Mouse (Mus musculus) forebrain, embryonic 13.5 days (tissue): ENCODE measurements around the gene Ankrd66. TPM values are rescaled to one million over a fixed set of nuclear protein-coding genes. Genes with fewer than 3 reads are reported as not detected.
"Not testable (repeated sequence)": the region's sequence is repeated elsewhere in the genome, so short reads cannot be mapped to it uniquely, and the experiment has no call there.

Experiments
- ATAC-seq: fragments of 200-750 bp; cut with Nextera tagmentation; 2 replicates; pipeline ENCODE4 v1.8.0; 2017
- H3K27ac ChIP-seq: fragments of 300-500 bp; sonication (generic); 2 replicates; pipeline ENCODE4 v1.5.1; 2015; ENCODE audit warnings: inconsistent platforms, mild to moderate bottlenecking, moderate library complexity
- H3K27me3 ChIP-seq: fragments of 300-500 bp; sonication (generic); 2 replicates; pipeline ENCODE4 v1.6.1; 2015; ENCODE audit warnings: mild to moderate bottlenecking, inconsistent platforms
- H3K36me3 ChIP-seq: fragments of 300-500 bp; sonication (generic); 2 replicates; pipeline ENCODE4 v1.6.1; 2015; ENCODE audit warnings: mild to moderate bottlenecking, inconsistent platforms; ENCODE audit not compliant: poor library complexity, severe bottlenecking
- H3K4me1 ChIP-seq: fragments of 300-500 bp; sonication (generic); 2 replicates; pipeline ENCODE4 v1.6.1; 2015; ENCODE audit warnings: inconsistent platforms
- H3K4me2 ChIP-seq: fragments of 300-500 bp; sonication (generic); 2 replicates; pipeline ENCODE4 v1.6.1; 2015; ENCODE audit warnings: inconsistent platforms, mild to moderate bottlenecking, moderate library complexity
- H3K4me3 ChIP-seq: fragments of 300-500 bp; sonication (generic); 2 replicates; pipeline ENCODE4 v1.5.1; 2015; ENCODE audit warnings: mild to moderate bottlenecking, inconsistent platforms
- H3K9ac ChIP-seq: fragments of 300-500 bp; sonication (generic); 2 replicates; pipeline ENCODE4 v1.6.1; 2015; ENCODE audit warnings: mild to moderate bottlenecking, inconsistent platforms
- H3K9me3 ChIP-seq: fragments of 300-500 bp; sonication (generic); replicated peaks from 2 replicates; pipeline ENCODE4 v1.6.1; 2016; ENCODE audit warnings: inconsistent platforms
- WGBS: fragments of 180-500 bp; shearing (Covaris S2); methylation state at CpG from one replicate; pipeline ENCODE4 v1.1.7; 2015; 5-methylcytosine and 5-hydroxymethylcytosine counted together
- polyA plus RNA-seq: library from polyadenylated mRNA; unstranded; fragments of >200 nt; fragmentation: Nextera tagmentation; extraction: Ambion mirVana; gene quantifications from 2 replicates; pipeline ENCODE4 v1.2.1, GENCODE M21; 2015

Ankrd66 gene
- polyA plus RNA-seq, 1 experiment from 2014 or later, result 0.25 TPM

DNA sequence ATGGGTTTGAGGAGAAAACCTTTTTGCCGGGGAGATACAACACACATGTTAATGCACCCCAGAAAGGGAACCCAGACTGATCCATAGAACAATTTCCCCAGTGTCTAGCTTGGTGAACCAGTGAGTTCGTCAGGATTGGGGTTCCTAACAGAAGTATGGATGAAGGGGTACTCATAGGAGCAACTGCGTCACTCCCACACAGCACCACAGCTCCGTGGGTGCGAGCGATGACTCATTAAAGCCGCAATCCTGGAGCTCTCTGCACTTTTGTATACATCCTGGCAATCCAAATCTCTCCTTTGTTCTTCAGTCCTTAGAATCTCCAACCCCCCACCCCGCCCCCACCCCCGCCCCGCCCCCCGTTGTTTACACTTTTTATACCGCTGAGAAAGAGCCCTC, 24.2 kb upstream of the Ankrd66 start:
- no peaks in the 10 kb centered on the region for H3K9me3 ChIP-seq
- ATAC-seq, result peak; percentile 63
- H3K4me1 ChIP-seq, result peaks cover 4% of the 10 kb centered on the region; the same call in 1 of the 2 replicates
- H3K27ac ChIP-seq, result no peak overlapping the region
- H3K9ac ChIP-seq, result peak overlapping the region; percentile 60
- H3K4me3 ChIP-seq, result peak overlapping the region; percentile 47
- no peaks in the 10 kb centered on the region for H3K27me3 ChIP-seq
- H3K4me2 ChIP-seq, result peak overlapping the region; percentile 80
- 4% methylated on average over 12 of the region's 12 CpGs for WGBS
- no peaks in the 10 kb centered on the region for H3K36me3 ChIP-seq

DNA sequence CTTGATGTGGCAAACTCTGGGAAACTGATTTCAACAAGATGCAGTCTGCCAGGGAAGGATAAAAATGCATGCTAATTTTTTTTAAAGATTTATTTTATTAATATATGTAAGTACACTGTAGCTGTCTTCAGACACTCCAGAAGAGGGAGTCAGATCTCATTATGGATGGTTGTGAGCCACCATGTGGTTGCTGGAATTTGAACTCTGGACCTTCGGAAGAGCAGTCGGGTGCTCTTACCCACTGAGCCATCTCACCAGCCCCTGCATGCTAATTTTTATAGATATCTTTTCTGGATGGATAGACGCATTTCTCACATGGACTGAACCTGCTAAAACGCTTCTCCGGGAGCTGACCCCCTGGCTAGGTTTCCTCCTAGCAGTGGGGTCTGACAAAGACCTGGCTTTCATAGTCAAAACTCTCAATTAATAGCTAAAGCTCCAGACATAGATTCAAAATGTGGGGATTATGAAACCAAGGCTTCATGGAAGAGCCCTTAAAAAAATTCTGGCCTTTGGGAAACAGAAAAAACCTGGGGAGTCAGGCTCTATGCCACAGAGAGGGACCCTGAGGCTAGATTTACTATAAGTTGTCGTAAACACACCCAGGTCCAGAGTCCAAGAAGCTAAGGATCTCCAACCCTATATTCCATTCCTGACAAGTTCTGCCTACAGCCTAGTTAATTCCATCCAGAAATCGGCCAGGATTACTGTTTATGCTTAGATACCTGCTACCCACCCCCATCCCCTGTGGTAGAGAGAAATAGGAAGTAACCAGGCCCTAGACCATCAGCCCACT, 20.0 kb upstream of the Ankrd66 start:
- H3K27ac ChIP-seq, result no peak overlapping the region
- H3K4me2 ChIP-seq, result no peak overlapping the region
- ATAC-seq, result no peak
- no peaks in the 10 kb centered on the region for H3K27me3 ChIP-seq
- H3K9me3 ChIP-seq, result no peaks in the 10 kb centered on the region
- WGBS, result 88% methylated on average over 7 of the region's 7 CpGs
- H3K4me3 ChIP-seq, result no peak overlapping the region
- H3K36me3 ChIP-seq, result no peaks in the 10 kb centered on the region
- peaks cover 4% of the 10 kb centered on the region; the same call in 1 of the 2 replicates for H3K4me1 ChIP-seq
- no peak overlapping the region for H3K9ac ChIP-seq

DNA sequence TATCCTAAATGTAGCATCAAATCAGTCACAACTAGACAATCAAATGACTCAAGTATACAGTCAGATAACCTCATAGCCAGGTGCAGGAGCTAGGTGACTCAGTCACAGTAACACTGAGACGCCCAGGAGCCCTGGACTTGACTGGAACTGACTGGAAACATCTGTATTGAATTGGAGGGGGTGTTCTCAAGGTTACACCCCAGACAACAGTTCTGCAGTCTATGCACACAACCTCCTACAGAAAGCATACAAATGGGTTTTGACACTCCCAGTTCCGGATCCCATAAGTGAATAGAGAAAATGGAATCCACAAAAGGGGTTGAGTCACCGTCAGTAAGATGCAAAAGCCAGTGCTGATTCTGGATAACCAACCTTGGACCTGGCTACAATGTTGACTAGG, 15.2 kb upstream of the Ankrd66 start:
- Histone ChIP-seq H3K4me2 (no peak overlapping the region), H3K27ac (no peak overlapping the region), H3K4me3 (no peak overlapping the region), H3K27me3 (no peaks in the 10 kb centered on the region), H3K36me3 (no peaks in the 10 kb centered on the region), H3K9me3 (no peaks in the 10 kb centered on the region), H3K4me1 (0 out of 2 replicates have a peak, but pooled peaks cover 6% of the 10 kb centered on the region), H3K9ac (no peak overlapping the region)
- 90% methylated on average over 3 of the region's 3 CpGs for WGBS
- no peak for ATAC-seq

DNA sequence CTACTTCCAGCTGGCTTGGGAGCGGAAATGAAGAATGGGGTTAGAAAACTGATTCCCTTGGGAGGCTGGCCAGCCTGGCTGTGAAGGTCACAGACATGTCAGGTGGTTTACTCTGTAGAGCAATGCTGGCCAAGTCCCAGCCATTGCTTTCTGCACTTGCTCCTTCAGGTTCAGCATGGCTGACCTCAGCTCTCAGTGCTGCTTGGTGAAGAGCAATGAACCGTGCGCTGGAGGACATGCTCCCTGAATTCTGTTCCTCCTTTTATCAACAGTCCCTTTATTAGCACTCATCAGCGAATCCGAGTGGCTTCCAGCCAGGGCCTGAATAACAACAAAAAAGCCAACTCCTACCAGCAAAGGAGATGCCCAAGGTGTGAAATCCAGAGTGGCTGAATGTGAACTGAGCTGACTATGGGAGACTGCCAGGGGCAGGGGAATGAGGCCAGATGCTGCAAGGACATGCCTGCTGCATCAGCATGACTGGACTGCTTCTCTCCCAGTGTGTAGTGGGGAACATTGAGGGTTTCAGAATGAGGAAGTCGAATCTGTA, 14.2 kb upstream of the Ankrd66 start:
- ATAC-seq, result peak; percentile 53; the same call in 1 of the 2 replicates

DNA sequence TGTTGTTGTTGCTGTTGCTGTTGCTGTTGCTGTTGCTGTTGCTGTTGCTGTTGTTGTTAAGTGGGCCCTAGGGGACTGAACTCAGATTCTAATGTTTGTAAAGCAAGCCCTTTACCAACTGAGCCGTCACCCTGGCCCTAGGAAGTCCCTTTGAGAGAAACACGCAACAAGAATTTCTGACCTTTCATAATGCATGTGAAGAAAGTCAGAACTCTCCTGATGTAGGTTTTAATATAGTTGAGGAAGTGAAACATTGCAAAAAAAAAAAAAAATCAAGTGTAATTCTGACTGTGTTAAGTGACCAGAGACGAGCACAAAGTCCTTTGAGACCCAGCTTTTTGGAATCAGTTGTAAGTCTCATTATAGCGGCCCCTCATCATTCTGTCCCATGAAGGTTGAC, 13.7 kb upstream of the Ankrd66 start:
- ATAC-seq, result 0 out of 2 replicates have a peak, but pooled peaks have one; percentile 16
- H3K4me2 ChIP-seq, result no peak overlapping the region
- no peaks in the 10 kb centered on the region for H3K36me3 ChIP-seq
- 83% methylated on average over 4 of the region's 4 CpGs for WGBS
- no peak overlapping the region for H3K4me3 ChIP-seq
- H3K27ac ChIP-seq, result no peak overlapping the region
- 0 out of 2 replicates have a peak, but pooled peaks cover 6% of the 10 kb centered on the region for H3K4me1 ChIP-seq
- no peaks in the 10 kb centered on the region for H3K9me3 ChIP-seq
- no peak overlapping the region for H3K9ac ChIP-seq
- no peaks in the 10 kb centered on the region for H3K27me3 ChIP-seq

More for the DNA sequence above, 14.2 kb upstream of the Ankrd66 start:
- no peaks in the 10 kb centered on the region for H3K36me3 ChIP-seq
- WGBS, result 41% methylated on average over 6 of the region's 6 CpGs
- H3K9me3 ChIP-seq, result no peaks in the 10 kb centered on the region
- H3K9ac ChIP-seq, result no peak overlapping the region
- H3K4me2 ChIP-seq, result no peak overlapping the region
- H3K27ac ChIP-seq, result no peak overlapping the region
- no peak overlapping the region for H3K4me3 ChIP-seq
- no peaks in the 10 kb centered on the region for H3K27me3 ChIP-seq
- 0 out of 2 replicates have a peak, but pooled peaks cover 6% of the 10 kb centered on the region for H3K4me1 ChIP-seq

DNA sequence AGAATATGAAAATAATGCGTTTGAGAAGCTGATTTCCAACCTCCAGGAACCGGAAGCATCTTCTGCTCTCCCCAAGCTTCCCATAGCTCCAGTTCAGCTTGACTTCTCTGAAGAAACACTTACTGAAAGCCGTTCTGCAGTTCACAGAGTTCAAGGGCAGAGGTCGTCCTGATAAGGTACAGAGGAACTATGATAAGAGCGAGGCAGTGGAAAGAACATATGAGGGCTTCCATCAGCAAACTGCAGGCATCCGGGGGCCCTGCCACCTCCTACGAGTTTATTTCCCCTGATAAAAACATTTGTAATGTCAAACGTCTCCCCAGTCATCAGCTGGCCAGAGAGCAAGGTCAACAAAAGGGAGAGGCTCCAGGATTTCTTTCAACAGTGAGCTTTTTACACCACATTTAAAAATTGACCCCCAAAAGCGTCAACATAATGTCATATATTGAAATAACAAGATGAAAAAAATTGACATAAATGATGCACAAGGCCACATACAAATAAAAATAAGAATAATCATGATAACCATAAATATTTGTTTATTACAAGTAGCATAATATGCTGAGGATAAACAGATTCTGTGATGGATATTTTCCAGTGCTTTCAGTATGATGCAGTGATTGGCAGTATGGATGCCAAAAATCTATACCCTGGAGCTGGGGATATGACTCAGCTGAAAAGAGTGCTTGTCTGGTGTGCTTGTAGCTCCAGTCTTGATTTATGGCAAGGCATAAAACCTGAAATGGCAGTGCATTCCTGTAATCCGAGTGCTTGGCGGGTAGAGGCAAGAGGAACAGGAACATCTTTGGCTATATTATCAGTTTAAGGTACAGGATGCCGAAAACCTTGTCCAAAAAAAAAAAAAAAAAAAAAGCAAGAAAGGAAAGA, 11.3 kb upstream of the Ankrd66 start:
- H3K27me3 ChIP-seq, result no peaks in the 10 kb centered on the region
- ATAC-seq, result no peak
- no peak overlapping the region for H3K4me3 ChIP-seq
- H3K9ac ChIP-seq, result no peak overlapping the region
- no peak overlapping the region for H3K27ac ChIP-seq
- WGBS, result 84% methylated on average over 12 of the region's 12 CpGs
- no peak overlapping the region for H3K4me2 ChIP-seq
- H3K4me1 ChIP-seq, result 0 out of 2 replicates have a peak, but pooled peaks cover 6% of the 10 kb centered on the region
- H3K9me3 ChIP-seq, result no peaks in the 10 kb centered on the region
- no peaks in the 10 kb centered on the region for H3K36me3 ChIP-seq

DNA sequence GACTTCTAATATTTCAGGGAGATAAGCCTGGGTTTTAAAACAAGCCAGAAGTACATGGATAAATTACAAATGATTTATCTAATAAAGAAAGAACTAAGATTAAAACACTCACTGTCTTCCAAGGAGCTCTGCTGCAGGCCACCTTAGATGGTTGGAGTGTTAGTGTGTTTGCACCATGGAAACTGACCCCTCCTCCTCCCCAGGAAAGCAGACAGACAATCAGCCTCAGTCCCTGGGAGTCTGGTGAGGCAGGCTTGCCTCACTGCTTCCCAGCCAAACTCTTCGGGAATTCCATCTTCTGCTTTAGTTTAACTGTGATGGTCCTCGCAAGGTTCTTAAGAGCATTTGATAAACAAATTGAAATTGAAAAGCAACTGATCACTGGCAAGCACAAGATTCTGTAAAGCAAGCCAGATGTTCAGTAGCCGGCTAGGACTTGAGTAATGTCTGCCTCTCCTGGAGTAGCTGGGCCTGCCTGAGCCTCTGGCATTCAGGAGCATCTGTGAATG, 7.7 kb upstream of the Ankrd66 start:
- Histone ChIP-seq H3K36me3 (no peaks in the 10 kb centered on the region), H3K9me3 (no peaks in the 10 kb centered on the region), H3K4me2 (no peak overlapping the region), H3K4me1 (no peaks in the 10 kb centered on the region), H3K27ac (no peak overlapping the region), H3K9ac (no peak overlapping the region), H3K4me3 (no peak overlapping the region), H3K27me3 (no peaks in the 10 kb centered on the region)
- 26% methylated on average over 3 of the region's 3 CpGs for WGBS
- ATAC-seq, result no peak

DNA sequence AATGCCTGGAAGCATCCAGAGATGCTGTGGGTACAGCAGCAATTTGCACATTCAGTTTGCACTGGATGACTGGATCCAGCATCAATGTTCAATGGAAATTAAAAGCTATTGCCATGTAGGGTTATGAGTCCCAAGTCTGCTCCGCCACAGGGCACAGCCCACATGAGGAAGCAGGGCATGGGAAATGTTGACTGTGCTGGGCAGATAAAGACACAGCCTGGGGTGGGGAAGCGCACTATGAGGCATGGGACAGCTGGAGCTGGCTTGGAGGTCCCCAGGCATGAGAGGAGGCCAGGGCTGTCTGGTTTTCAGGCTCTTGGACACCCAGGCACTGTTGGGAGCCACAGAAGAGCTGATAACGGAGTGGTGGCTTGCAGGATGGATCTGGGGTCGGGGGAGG, 601 bp upstream of the Ankrd66 start:
- no peaks in the 10 kb centered on the region for H3K9me3 ChIP-seq
- H3K9ac ChIP-seq, result no peak overlapping the region
- no peaks in the 10 kb centered on the region for H3K4me1 ChIP-seq
- ATAC-seq, result no peak
- no peak overlapping the region for H3K4me2 ChIP-seq
- WGBS, result 88% methylated on average over 4 of the region's 4 CpGs
- no peaks in the 10 kb centered on the region for H3K27me3 ChIP-seq
- no peak overlapping the region for H3K4me3 ChIP-seq
- no peaks in the 10 kb centered on the region for H3K36me3 ChIP-seq
- H3K27ac ChIP-seq, result no peak overlapping the region

DNA sequence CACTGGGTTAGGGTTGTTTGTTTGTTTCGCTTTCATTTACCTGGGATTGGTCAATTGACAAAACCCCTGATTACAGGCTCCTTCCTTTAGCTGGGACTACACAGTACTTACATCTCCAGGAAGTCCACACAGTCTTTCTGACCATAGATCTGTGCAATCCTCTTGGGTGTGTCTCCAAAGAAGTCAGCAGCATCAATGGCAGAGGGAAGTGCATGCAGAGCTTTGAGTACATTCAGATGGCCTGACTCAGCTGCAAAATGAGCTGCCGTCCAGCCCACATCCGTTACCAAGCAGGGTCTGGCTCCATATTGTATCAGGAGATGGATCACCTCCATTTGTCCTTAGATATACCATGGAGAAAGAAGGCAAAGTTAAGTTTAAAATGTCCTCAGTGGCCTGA, 4.7 kb downstream of the Ankrd66 start:
- 89% methylated on average over 3 of the region's 3 CpGs for WGBS
- no peak for ATAC-seq
- Histone ChIP-seq H3K4me1 (peaks cover 10% of the 10 kb centered on the region; the same call in 1 of the 2 replicates), H3K27me3 (no peaks in the 10 kb centered on the region), H3K4me3 (no peak overlapping the region), H3K9me3 (no peaks in the 10 kb centered on the region), H3K9ac (no peak overlapping the region), H3K4me2 (no peak overlapping the region), H3K36me3 (no peaks in the 10 kb centered on the region), H3K27ac (no peak overlapping the region)

DNA sequence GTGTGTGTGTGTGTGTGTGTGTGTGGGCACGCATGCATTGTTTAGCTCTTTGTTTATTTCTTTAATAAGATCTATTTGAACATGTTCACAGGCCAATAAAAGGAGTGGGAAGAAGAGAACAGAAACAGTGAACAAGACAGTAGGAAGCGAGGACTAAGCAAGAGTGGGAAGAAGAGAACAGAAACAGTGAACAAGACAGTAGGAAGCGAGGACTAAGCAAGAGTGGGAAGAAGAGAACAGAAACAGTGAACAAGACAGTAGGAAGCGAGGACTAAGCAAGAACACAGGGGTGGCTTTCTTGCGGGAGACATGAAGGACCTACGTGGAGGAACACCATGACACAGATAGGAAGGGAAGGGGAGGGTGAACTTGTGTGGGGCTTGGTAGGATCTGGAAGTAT, 6.6 kb downstream of the Ankrd66 start:
- 93% methylated on average over 6 of the region's 6 CpGs for WGBS

DNA sequence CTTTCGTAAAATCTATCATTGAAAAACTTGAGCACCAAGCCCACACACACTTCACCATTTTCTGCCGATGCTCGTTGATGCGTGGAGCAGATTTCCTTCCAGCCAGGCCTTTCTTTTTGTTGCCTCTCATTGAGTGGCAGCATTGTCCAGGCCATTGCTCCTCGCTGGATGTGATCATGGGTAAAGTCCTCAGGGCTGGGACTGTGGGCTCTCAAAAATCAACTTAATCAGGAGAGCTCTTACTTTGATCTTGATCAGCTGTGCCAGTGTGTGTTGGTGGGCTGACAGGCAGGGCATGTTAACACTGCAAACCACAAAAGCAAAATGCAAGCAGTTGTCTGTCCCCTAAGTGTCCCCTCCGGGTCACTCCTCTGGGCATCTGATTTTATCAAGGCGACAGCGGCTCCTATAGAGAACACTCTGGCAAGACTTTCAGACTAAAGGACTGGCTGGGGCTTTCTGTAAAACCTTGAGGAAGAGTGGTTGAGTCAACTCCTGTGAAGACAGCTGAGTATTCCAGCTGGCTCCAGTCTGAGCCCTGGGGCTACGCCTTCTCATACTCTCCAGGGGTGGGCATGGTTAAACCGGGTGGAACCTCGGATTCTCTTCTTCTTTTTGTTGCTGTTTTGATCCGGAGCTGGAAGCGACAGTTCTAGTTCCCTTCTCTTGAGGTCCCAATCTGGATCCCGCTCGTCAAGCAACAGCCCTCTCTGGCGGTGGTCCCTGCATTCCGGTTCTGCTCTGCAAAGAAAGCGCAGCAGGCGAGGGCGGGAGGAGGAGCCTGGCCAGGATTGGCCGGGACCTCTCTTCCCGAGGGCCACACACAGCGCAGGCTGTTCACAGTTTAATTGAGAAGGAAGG, 8.8 kb downstream of the Ankrd66 start:
- 0 out of 2 replicates have a peak overlapping the region, but pooled peaks have one; percentile 21 for H3K4me3 ChIP-seq
- H3K4me1 ChIP-seq, result peaks cover 10% of the 10 kb centered on the region; the same call in 1 of the 2 replicates
- no peaks in the 10 kb centered on the region for H3K27me3 ChIP-seq
- H3K4me2 ChIP-seq, result peak overlapping the region; percentile 47
- WGBS, result 4% methylated on average over 23 of the region's 23 CpGs
- H3K9me3 ChIP-seq, result no peaks in the 10 kb centered on the region
- ATAC-seq, result peak; percentile 88
- H3K27ac ChIP-seq, result no peak overlapping the region
- H3K9ac ChIP-seq, result peak overlapping the region; percentile 43; the same call in 1 of the 2 replicates
- H3K36me3 ChIP-seq, result no peaks in the 10 kb centered on the region

More for the DNA sequence above, 6.6 kb downstream of the Ankrd66 start:
- ATAC-seq, H3K4me3 ChIP-seq, H3K4me2 ChIP-seq, H3K9me3 ChIP-seq, H3K27me3 ChIP-seq, H3K4me1 ChIP-seq, H3K36me3 ChIP-seq, H3K9ac ChIP-seq, H3K27ac ChIP-seq: not testable (repeated sequence)
